Mouse (Mus musculus) small intestine, adult 2 months (tissue): Measurements from ENCODE around the gene Cenpb. TPM values are rescaled to one million over a fixed set of nuclear protein-coding genes. Genes with fewer than 3 reads are reported as not detected.

Source experiments
- H3K27ac ChIP-seq: fragments of 200-500 bp; 2 replicates; pipeline ENCODE4 v1.5.1; 2012; ENCODE audit warnings: low read depth, low read length, control low read depth, inconsistent platforms; ENCODE audit not compliant: insufficient read depth
- H3K27me3 ChIP-seq: fragments of 200-500 bp; 2 replicates; pipeline ENCODE4 v1.6.1; 2012; ENCODE audit warnings: mild to moderate bottlenecking, moderate library complexity, low read length, inconsistent platforms; ENCODE audit not compliant: control insufficient read depth, insufficient read depth
- H3K36me3 ChIP-seq: fragments of 200-500 bp; 2 replicates; pipeline ENCODE4 v1.6.1; 2012; ENCODE audit warnings: mild to moderate bottlenecking, low read length, control low read depth, inconsistent platforms; ENCODE audit not compliant: control insufficient read depth, insufficient read depth
- H3K4me1 ChIP-seq: fragments of 200-500 bp; 2 replicates; pipeline ENCODE4 v1.6.1; 2012; ENCODE audit warnings: low read length, inconsistent platforms, mixed read lengths; ENCODE audit not compliant: control insufficient read depth, insufficient read depth, insufficient read length
- H3K4me3 ChIP-seq: fragments of 200-500 bp; 2 replicates; pipeline ENCODE4 v1.5.1; 2012; ENCODE audit warnings: low read depth, mild to moderate bottlenecking, control low read depth, inconsistent platforms, low read length, moderate library complexity
- CTCF ChIP-seq: fragments of 200-500 bp; IDR thresholded peaks from 2 replicates; pipeline ENCODE4 v1.5.1; 2012; ENCODE audit warnings: low read depth, mild to moderate bottlenecking, control low read depth, inconsistent platforms, low read length, moderate library complexity, mixed read lengths; ENCODE audit not compliant: insufficient replicate concordance, insufficient read length; ENCODE audit errors: extremely low read depth
- POLR2A ChIP-seq: fragments of 200-500 bp; IDR thresholded peaks from 2 replicates; pipeline ENCODE4 v1.6.1; 2012; ENCODE audit warnings: low read depth, mild to moderate bottlenecking, control low read depth, inconsistent platforms, low read length, moderate library complexity
- WGBS: fragments of 180-500 bp; shearing (Covaris S2); methylation state at CpG from one replicate; pipeline ENCODE4 v1.1.7; 2018; 5-methylcytosine and 5-hydroxymethylcytosine counted together
- polyA plus RNA-seq: library from polyadenylated mRNA; depleted of rRNA; stranded (reverse); fragments of >200 nt; gene quantifications from 2 replicates; pipeline ENCODE4 v1.2.3, GENCODE M21; 2012

The Cenpb gene
- polyA plus RNA-seq, 1 experiment: 95.1 TPM

GRCm38 (mm10) chr2:131196606-131197316 is 16.9 kb upstream of the Cenpb start:
- TF ChIP-seq CTCF (no peak), POLR2A (no peak)
- no peak overlapping the region for H3K4me3 ChIP-seq
- H3K27me3 ChIP-seq: no peaks in the 10 kb centered on the region
- H3K36me3 ChIP-seq: peaks cover 18% of the 10 kb centered on the region
- WGBS: 90% methylated on average over 16 of the region's 16 CpGs
- no peak overlapping the region for H3K27ac ChIP-seq
- H3K4me1 ChIP-seq: no peaks in the 10 kb centered on the region; the same call in 1 of the 2 replicates

DNA sequence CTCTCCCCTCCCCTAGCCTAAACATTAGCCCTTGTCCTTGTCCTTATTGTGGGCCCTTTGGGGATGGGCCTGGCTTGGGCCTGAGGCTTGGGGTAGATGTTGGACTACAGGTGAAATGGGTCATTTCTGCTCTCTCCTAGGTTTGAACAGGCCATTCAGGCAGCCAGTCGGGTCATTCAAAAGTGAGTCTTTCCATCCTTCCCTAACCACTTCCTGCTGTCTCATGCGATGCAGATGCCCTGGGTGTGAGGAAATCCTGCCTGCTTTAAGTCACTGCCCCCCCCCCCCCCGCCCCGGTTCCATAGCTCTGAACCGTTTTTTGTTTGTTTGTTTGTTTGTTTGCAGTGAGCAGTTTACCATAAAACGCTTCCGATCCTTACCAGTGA is 11.1 kb upstream of the Cenpb start:
- Histone ChIP-seq H3K4me1 (peaks cover 14% of the 10 kb centered on the region; the same call in 1 of the 2 replicates), H3K27me3 (no peaks in the 10 kb centered on the region), H3K4me3 (no peak overlapping the region), H3K27ac (no peak overlapping the region; the same call in 1 of the 2 replicates), H3K36me3 (peaks cover 18% of the 10 kb centered on the region)
- TF ChIP-seq POLR2A: no peak
- TF ChIP-seq CTCF: no peak
- WGBS: 80% methylated on average over 7 of the region's 7 CpGs

DNA sequence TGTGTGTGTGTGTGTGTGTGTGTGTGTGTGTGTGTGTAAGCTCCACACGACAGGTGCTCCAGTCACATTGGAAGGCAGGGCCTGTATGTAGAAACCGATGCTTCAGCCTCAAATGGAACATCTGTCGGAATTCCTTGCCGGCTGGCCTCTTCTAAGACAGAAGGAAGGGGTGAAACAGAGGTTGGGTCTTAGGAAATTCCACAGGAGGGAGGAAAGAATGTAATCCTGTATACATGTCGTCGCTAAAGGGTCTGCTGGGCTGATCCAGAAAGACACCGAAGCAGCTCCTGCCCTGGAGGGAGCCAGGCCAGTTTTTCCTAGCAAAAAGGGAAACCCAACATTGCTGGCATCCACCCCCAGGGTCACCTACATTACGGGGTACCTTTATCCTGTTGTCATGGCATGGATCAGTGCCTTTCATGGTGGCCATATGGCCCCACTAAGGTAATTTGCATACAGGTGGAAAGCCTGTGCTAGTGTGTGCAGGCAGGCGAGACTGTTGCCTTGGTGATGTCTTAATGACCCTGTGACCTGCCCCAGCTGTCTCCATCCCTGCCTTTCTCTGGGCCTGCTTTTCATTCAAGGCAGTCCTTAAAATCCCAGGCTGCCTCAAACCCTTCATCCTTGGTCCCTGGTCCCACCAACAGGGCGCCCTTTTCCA is 10.6 kb upstream of the Cenpb start:
- 65% methylated on average over 10 of the region's 10 CpGs for whole genome bisulfite sequencing
- Histone ChIP-seq H3K27me3 (no peaks in the 10 kb centered on the region), H3K36me3 (peaks cover 17% of the 10 kb centered on the region), H3K4me1 (peaks cover 14% of the 10 kb centered on the region; the same call in 1 of the 2 replicates), H3K27ac (peak overlapping the region; percentile 36), H3K4me3 (no peak overlapping the region)
- no peak for TF ChIP-seq POLR2A
- TF ChIP-seq CTCF: no peak

- WGBS: 39% methylated on average over 5 of the region's 5 CpGs
- Histone ChIP-seq H3K27me3 (no peaks in the 10 kb centered on the region), H3K4me3 (no peak overlapping the region), H3K27ac (peak overlapping the region; percentile 36), H3K36me3 (peaks cover 17% of the 10 kb centered on the region), H3K4me1 (peaks cover 14% of the 10 kb centered on the region; the same call in 1 of the 2 replicates)
- TF ChIP-seq CTCF: no peak
- TF ChIP-seq POLR2A: no peak
These were observed 9.8 kb upstream of the Cenpb start for GRCm38 (mm10) chr2:131189521-131190309.

- TF ChIP-seq POLR2A (no peak), CTCF (no peak)
- peaks cover 14% of the 10 kb centered on the region; the same call in 1 of the 2 replicates for H3K4me1 ChIP-seq
- 93% methylated on average over 5 of the region's 5 CpGs for WGBS
- peaks cover 15% of the 10 kb centered on the region for H3K36me3 ChIP-seq
- no peak overlapping the region for H3K4me3 ChIP-seq
- no peaks in the 10 kb centered on the region for H3K27me3 ChIP-seq
- H3K27ac ChIP-seq: no peak overlapping the region
These were observed 8.4 kb upstream of the Cenpb start for GRCm38 (mm10) chr2:131188311-131188710.

DNA sequence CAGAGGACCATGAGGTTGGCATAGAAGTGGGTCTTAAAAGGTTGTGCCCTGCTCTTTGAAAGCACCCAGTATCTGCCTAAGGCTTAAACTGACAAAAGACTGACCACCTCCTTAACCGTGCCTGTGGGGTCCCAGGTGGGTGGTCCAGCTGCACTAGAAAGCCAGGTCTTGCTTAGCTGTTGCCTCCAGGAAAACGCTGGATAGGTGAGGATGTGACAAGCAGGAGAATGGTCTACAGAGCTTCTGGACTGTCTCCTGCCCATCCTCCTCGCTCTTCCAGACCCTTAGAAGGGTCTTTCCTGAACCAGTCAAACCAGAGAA is 7.7 kb upstream of the Cenpb start:
- Histone ChIP-seq H3K36me3 (peaks cover 8% of the 10 kb centered on the region), H3K27ac (no peak overlapping the region), H3K4me1 (peaks cover 14% of the 10 kb centered on the region; the same call in 1 of the 2 replicates), H3K27me3 (no peaks in the 10 kb centered on the region), H3K4me3 (peak overlapping the region; percentile 94)
- TF ChIP-seq CTCF (no peak), POLR2A (no peak)
- WGBS: 45% methylated on average over 3 of the region's 3 CpGs
